Mouse (Mus musculus): ENCODE measurements around the gene Oasl1. TPM values are rescaled to one million over a fixed set of nuclear protein-coding genes. Genes with fewer than 3 reads are reported as not detected.

Gene Oasl1
- polyA plus RNA-seq, 1 experiment = 10.1 TPM

GRCm38 (mm10) chr5:114967523-114968268 lies 44.7 kb downstream of the Oasl1 start:
- Histone ChIP-seq H3K27ac (ENCODE audit: insufficient read depth, low read length) (no peak overlapping the region), H3K4me1 (ENCODE audit: control insufficient read depth, insufficient read depth, insufficient read length) (peaks cover 5% of the 10 kb centered on the region; the same call in 1 of the 2 replicates), H3K27me3 (ENCODE audit: control insufficient read depth, insufficient read depth, low read length) (no peaks in the 10 kb centered on the region), H3K36me3 (ENCODE audit: control insufficient read depth, insufficient read depth, low read length) (no peaks in the 10 kb centered on the region), H3K4me3 (ENCODE audit: extremely low read depth, insufficient read depth, insufficient read length) (no peak overlapping the region)
- DNase-seq (ENCODE audit: low read depth in 1 of 2, low spot score in 2 of 2) = no peak
- no peak for TF ChIP-seq POLR2A (IDR thresholded peaks at IDR 0.05; ENCODE audit: low read depth, low read length)
- no peak for TF ChIP-seq CTCF (IDR thresholded peaks at IDR 0.05; ENCODE audit: extremely low read depth, insufficient read depth, insufficient read length, insufficient replicate concordance)
- 27% methylated on average over 14 of the region's 14 CpGs for WGBS

GRCm38 (mm10) chr5:114968651-114969050 lies 45.6 kb downstream of the Oasl1 start:
- no peaks in the 10 kb centered on the region for H3K36me3 ChIP-seq (ENCODE audit: control insufficient read depth, insufficient read depth, low read length)
- H3K27me3 ChIP-seq (ENCODE audit: control insufficient read depth, insufficient read depth, low read length) = no peaks in the 10 kb centered on the region
- H3K4me3 ChIP-seq (ENCODE audit: extremely low read depth, insufficient read depth, insufficient read length) = no peak overlapping the region
- no peak for DNase-seq (ENCODE audit: low read depth in 1 of 2, low spot score in 2 of 2)
- H3K4me1 ChIP-seq (ENCODE audit: control insufficient read depth, insufficient read depth, insufficient read length) = peaks cover 5% of the 10 kb centered on the region; the same call in 1 of the 2 replicates
- 58% methylated on average over 7 of the region's 7 CpGs for WGBS
- no peak for TF ChIP-seq CTCF (IDR thresholded peaks at IDR 0.05; ENCODE audit: extremely low read depth, insufficient read depth, insufficient read length, insufficient replicate concordance)
- TF ChIP-seq POLR2A (IDR thresholded peaks at IDR 0.05; ENCODE audit: low read depth, low read length) = no peak
- H3K27ac ChIP-seq (ENCODE audit: insufficient read depth, low read length) = no peak overlapping the region

DNA sequence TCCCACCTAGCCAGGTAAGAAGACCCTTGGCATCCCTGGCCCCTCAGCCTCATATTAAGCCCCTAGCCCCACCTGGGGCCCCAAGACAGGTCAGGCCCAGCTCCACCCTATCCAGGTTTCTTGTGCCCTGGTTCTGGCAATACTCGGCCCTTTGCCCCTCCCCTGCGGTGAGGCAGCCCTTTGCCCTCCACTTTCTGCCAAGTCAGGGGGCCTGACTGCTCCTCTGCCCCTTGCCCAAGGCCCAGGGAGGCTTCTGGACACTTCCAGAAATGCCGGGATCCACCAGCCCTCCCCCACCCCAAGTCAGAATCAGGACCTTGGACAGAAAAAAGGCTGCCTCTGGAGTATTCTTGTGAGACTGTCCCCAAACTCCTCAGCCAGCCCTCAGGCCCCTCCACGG lies 46.0 kb downstream of the Oasl1 start:
- Histone ChIP-seq H3K27ac (ENCODE audit: insufficient read depth, low read length) (no peak overlapping the region), H3K4me3 (ENCODE audit: extremely low read depth, insufficient read depth, insufficient read length) (no peak overlapping the region), H3K4me1 (ENCODE audit: control insufficient read depth, insufficient read depth, insufficient read length) (peaks cover 5% of the 10 kb centered on the region; the same call in 1 of the 2 replicates), H3K27me3 (ENCODE audit: control insufficient read depth, insufficient read depth, low read length) (no peaks in the 10 kb centered on the region), H3K36me3 (ENCODE audit: control insufficient read depth, insufficient read depth, low read length) (no peaks in the 10 kb centered on the region)
- TF ChIP-seq CTCF (IDR thresholded peaks at IDR 0.05; ENCODE audit: extremely low read depth, insufficient read depth, insufficient read length, insufficient replicate concordance) (no peak), POLR2A (IDR thresholded peaks at IDR 0.05; ENCODE audit: low read depth, low read length) (no peak)
- 50% methylated on average over 4 of the region's 4 CpGs for WGBS
- no peak for DNase-seq (ENCODE audit: low read depth in 1 of 2, low spot score in 2 of 2)

DNA sequence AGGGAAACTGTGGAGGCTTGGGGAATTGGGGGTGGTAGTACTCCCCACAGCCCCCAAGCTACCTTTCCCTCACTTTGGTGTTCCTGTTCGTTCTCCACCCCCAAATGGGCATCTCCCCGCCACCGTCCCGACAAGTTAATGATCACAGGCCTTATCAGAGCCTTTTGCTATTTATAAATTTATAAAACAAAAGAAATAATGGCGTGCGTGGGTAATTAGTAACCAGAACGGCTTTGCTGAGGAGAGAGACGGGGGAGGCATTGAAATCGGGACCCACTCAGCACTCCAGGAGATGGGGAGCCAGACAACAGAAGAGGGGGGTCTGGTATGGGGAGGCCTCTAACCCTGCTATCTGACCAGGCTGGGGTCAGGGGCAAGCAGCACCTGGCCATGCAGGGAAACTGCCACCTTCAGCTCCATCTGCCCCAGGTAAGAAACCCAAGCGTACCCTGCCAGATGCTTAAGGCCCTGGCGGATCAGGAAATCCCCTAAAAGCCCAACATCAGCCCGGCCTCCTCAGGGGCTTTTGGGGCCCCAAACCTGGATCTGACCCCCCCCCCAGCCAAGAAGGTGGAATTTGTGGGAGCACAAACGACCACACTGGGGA lies 46.7 kb downstream of the Oasl1 start:
- Histone ChIP-seq H3K27ac (ENCODE audit: insufficient read depth, low read length) (no peak overlapping the region), H3K36me3 (ENCODE audit: control insufficient read depth, insufficient read depth, low read length) (no peaks in the 10 kb centered on the region), H3K27me3 (ENCODE audit: control insufficient read depth, insufficient read depth, low read length) (no peaks in the 10 kb centered on the region), H3K4me1 (ENCODE audit: control insufficient read depth, insufficient read depth, insufficient read length) (peaks cover 5% of the 10 kb centered on the region; the same call in 1 of the 2 replicates), H3K4me3 (ENCODE audit: extremely low read depth, insufficient read depth, insufficient read length) (no peak overlapping the region)
- WGBS = 80% methylated on average over 13 of the region's 13 CpGs
- no peak for DNase-seq (ENCODE audit: low read depth in 1 of 2, low spot score in 2 of 2)
- TF ChIP-seq CTCF (IDR thresholded peaks at IDR 0.05; ENCODE audit: extremely low read depth, insufficient read depth, insufficient read length, insufficient replicate concordance) (no peak), POLR2A (IDR thresholded peaks at IDR 0.05; ENCODE audit: low read depth, low read length) (no peak)

GRCm38 (mm10) chr5:114970824-114971227 lies 47.8 kb downstream of the Oasl1 start, which contains the start of gene Hnf1a:
Hnf1a (minus strand) TSS chr5:114971094.
- Histone ChIP-seq H3K36me3 (ENCODE audit: control insufficient read depth, insufficient read depth, low read length) (no peaks in the 10 kb centered on the region), H3K4me3 (ENCODE audit: extremely low read depth, insufficient read depth, insufficient read length) (no peak within 1 kb of the TSS), H3K4me1 (ENCODE audit: control insufficient read depth, insufficient read depth, insufficient read length) (peaks cover 5% of the 10 kb centered on the region; the same call in 1 of the 2 replicates), H3K27me3 (ENCODE audit: control insufficient read depth, insufficient read depth, low read length) (no peaks in the 10 kb centered on the region), H3K27ac (ENCODE audit: insufficient read depth, low read length) (no peak within 1 kb of the TSS)
- TF ChIP-seq CTCF (IDR thresholded peaks at IDR 0.05; ENCODE audit: extremely low read depth, insufficient read depth, insufficient read length, insufficient replicate concordance) (no peak), POLR2A (IDR thresholded peaks at IDR 0.05; ENCODE audit: low read depth, low read length) (no peak)
- no peak for DNase-seq (ENCODE audit: low read depth in 1 of 2, low spot score in 2 of 2)
- WGBS = 91% methylated on average over 16 of the region's 17 CpGs

GRCm38 (mm10) chr5:114972201-114972600 lies 49.2 kb downstream of the Oasl1 start:
- Histone ChIP-seq H3K4me3 (ENCODE audit: extremely low read depth, insufficient read depth, insufficient read length) (no peak overlapping the region), H3K4me1 (ENCODE audit: control insufficient read depth, insufficient read depth, insufficient read length) (peaks cover 5% of the 10 kb centered on the region; the same call in 1 of the 2 replicates), H3K27me3 (ENCODE audit: control insufficient read depth, insufficient read depth, low read length) (no peaks in the 10 kb centered on the region), H3K27ac (ENCODE audit: insufficient read depth, low read length) (no peak overlapping the region), H3K36me3 (ENCODE audit: control insufficient read depth, insufficient read depth, low read length) (no peaks in the 10 kb centered on the region)
- TF ChIP-seq POLR2A (IDR thresholded peaks at IDR 0.05; ENCODE audit: low read depth, low read length) = no peak
- no peak for TF ChIP-seq CTCF (IDR thresholded peaks at IDR 0.05; ENCODE audit: extremely low read depth, insufficient read depth, insufficient read length, insufficient replicate concordance)
- WGBS = 89% methylated on average over 9 of the region's 9 CpGs
- no peak for DNase-seq (ENCODE audit: low read depth in 1 of 2, low spot score in 2 of 2)

- no peak overlapping the region for H3K27ac ChIP-seq (ENCODE audit: insufficient read depth, low read length)
- H3K27me3 ChIP-seq (ENCODE audit: control insufficient read depth, insufficient read depth, low read length) = no peaks in the 10 kb centered on the region
- 76% methylated on average over 8 of the region's 8 CpGs for WGBS
- no peak overlapping the region for H3K4me3 ChIP-seq (ENCODE audit: extremely low read depth, insufficient read depth, insufficient read length)
- DNase-seq (ENCODE audit: low read depth in 1 of 2, low spot score in 2 of 2) = no peak
- H3K4me1 ChIP-seq (ENCODE audit: control insufficient read depth, insufficient read depth, insufficient read length) = no peaks in the 10 kb centered on the region
- no peaks in the 10 kb centered on the region for H3K36me3 ChIP-seq (ENCODE audit: control insufficient read depth, insufficient read depth, low read length)
- TF ChIP-seq CTCF (IDR thresholded peaks at IDR 0.05; ENCODE audit: extremely low read depth, insufficient read depth, insufficient read length, insufficient replicate concordance) (no peak), POLR2A (IDR thresholded peaks at IDR 0.05; ENCODE audit: low read depth, low read length) (no peak)
These were observed 50.1 kb downstream of the Oasl1 start for GRCm38 (mm10) chr5:114973131-114973530.

Measured in spleen, adult 2 months (tissue).